Mouse (Mus musculus) layer of hippocampus, adult 11-12 months (tissue): ENCODE measurements around the gene Gm20696.

Experiments
- DNase-seq: peaks from one replicate; pipeline ENCODE4 v3.0.0; 2022; ENCODE audit warnings: low spot score

Gene Gm20696

GRCm38 (mm10) chr6:99394801-99395200, 271.8 kb downstream of the Gm20696 start:
- DNase-seq = no peak

GRCm38 (mm10) chr6:99392484-99392883, 274.1 kb downstream of the Gm20696 start:
- DNase-seq = no peak

- no peak for DNase-seq
These were observed 277.6 kb downstream of the Gm20696 start for GRCm38 (mm10) chr6:99388741-99389675.

- no peak for DNase-seq
These were observed 278.6 kb downstream of the Gm20696 start for GRCm38 (mm10) chr6:99388023-99388422.

- no peak for DNase-seq
These were observed 281.5 kb downstream of the Gm20696 start for GRCm38 (mm10) chr6:99385059-99385604.

GRCm38 (mm10) chr6:99383846-99384472, 282.6 kb downstream of the Gm20696 start:
- no peak for DNase-seq

- no peak for DNase-seq
These were observed 286.5 kb downstream of the Gm20696 start for GRCm38 (mm10) chr6:99380146-99380545.

- no peak for DNase-seq
These were observed 287.4 kb downstream of the Gm20696 start for GRCm38 (mm10) chr6:99378997-99379710.

GRCm38 (mm10) chr6:99377716-99378115, 288.9 kb downstream of the Gm20696 start:
- DNase-seq = no peak

- DNase-seq = no peak
These were observed 289.5 kb downstream of the Gm20696 start for GRCm38 (mm10) chr6:99377131-99377530.

- peak; percentile 25 for DNase-seq
These were observed 289.9 kb downstream of the Gm20696 start for GRCm38 (mm10) chr6:99376721-99377120.

- DNase-seq = peak; percentile 39
These were observed 290.7 kb downstream of the Gm20696 start for GRCm38 (mm10) chr6:99375865-99376264.

GRCm38 (mm10) chr6:99375376-99375775, 291.2 kb downstream of the Gm20696 start:
- no peak for DNase-seq

GRCm38 (mm10) chr6:99374448-99375271, 291.9 kb downstream of the Gm20696 start:
- DNase-seq = no peak

- DNase-seq = no peak
These were observed 294.2 kb downstream of the Gm20696 start for GRCm38 (mm10) chr6:99372427-99372826.

- no peak for DNase-seq
These were observed 294.6 kb downstream of the Gm20696 start for GRCm38 (mm10) chr6:99372016-99372415.

- DNase-seq = no peak
These were observed 296.7 kb downstream of the Gm20696 start for GRCm38 (mm10) chr6:99369931-99370330.

GRCm38 (mm10) chr6:99369156-99369555, 297.4 kb downstream of the Gm20696 start:
- no peak for DNase-seq

- DNase-seq = no peak
These were observed 298.4 kb downstream of the Gm20696 start for GRCm38 (mm10) chr6:99368118-99368753.

- no peak for DNase-seq
These were observed 302.1 kb downstream of the Gm20696 start for GRCm38 (mm10) chr6:99364545-99364944.

GRCm38 (mm10) chr6:99360581-99360980, 306.0 kb downstream of the Gm20696 start:
- DNase-seq = no peak
